Comparison of ENCODE assay signal across 21 mouse cellular contexts in the genomic region with DNA sequence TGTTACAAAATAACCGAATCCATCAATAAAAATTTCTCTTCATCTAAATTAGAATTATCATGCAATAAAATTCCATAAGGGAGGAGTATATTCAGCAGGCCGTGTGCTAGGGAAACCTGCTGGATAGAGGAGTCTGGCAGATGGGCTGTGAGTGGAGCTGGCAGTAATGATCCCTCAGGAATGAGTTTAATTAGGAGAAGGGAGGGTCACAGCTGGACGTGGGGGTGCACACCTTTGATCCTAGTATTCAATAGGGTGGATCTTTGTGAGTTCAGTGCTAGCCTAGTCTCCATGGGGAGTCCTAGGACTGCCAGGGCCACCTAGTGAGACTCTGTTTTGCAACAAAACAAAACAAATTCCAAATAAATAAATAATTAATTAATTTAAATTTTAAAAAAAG. TPM values are rescaled to one million over a fixed set of nuclear protein-coding genes. Genes with fewer than 3 reads are reported as not detected.
"Had no signal": no experiment of that assay in that cellular context is flagged by ENCODE, and none has a peak within 500 bp of the region (broad histone marks: within the 10 kb centered on the region; RNA-seq: fewer than 3 reads in every experiment).

No protein-coding gene starts in this region.

- ATAC-seq: inflammation-experienced regulatory T-cells, adult 6 months; intestine, postnatal 0 days; liver, embryonic 12.5 days; midbrain, embryonic 15.5 days had no signal

- H3K27me3 ChIP-seq: limb, embryonic 15.5 days; midbrain, embryonic 15.5 days; stomach, embryonic 15.5 days had no signal

- DNase-seq: kidney, adult 8-10 months; kidney, postnatal 36 days; layer of hippocampus, postnatal 36 days; lung, embryonic 14.5 days; lung, postnatal 10 days; right cerebral cortex, postnatal 14 days; thymus, adult 2 months; thymus, postnatal 25 days had no signal

- H3K36me3 ChIP-seq: limb, embryonic 15.5 days; liver, embryonic 12.5 days; midbrain, embryonic 15.5 days; stomach, embryonic 15.5 days had no signal

- H3K4me3 ChIP-seq: limb, embryonic 15.5 days; liver, embryonic 12.5 days; megakaryocyte, embryonic 14.5 days; midbrain, embryonic 15.5 days; stomach, embryonic 15.5 days had no signal

- H3K27ac ChIP-seq: kidney, postnatal 0 days; limb, embryonic 15.5 days; liver, embryonic 12.5 days; macrophage; midbrain, embryonic 15.5 days; stomach, embryonic 15.5 days had no signal

- H3K9me3 ChIP-seq: limb, embryonic 15.5 days; liver, embryonic 12.5 days; midbrain, embryonic 15.5 days; stomach, embryonic 15.5 days had no signal

- H3K4me2 ChIP-seq: limb, embryonic 15.5 days; liver, embryonic 12.5 days; lung, embryonic 14.5 days; midbrain, embryonic 15.5 days; stomach, embryonic 15.5 days had no signal

- H3K4me1 ChIP-seq: liver, embryonic 12.5 days; megakaryocyte, embryonic 14.5 days; midbrain, embryonic 15.5 days; stomach, embryonic 15.5 days had no signal

- H3K9ac ChIP-seq: limb, embryonic 15.5 days; liver, embryonic 12.5 days; lung, embryonic 14.5 days; midbrain, embryonic 15.5 days; stomach, embryonic 15.5 days had no signal

RNA-seq across cellular contexts. Expression of a gene that starts 14.4 kb away (rescaled TPM):
- polyA plus RNA-seq: inflammation-experienced regulatory T-cells, adult 6 months; intestine, postnatal 0 days; lung, embryonic 14.5 days; macrophage; spleen, adult 2 months; thymus, adult 2 months had no signal

RNA-seq across cellular contexts. Expression of a gene that starts 24.2 kb away (rescaled TPM):
- total RNA-seq: layer of hippocampus, postnatal 36 days; left cerebral cortex, adult 8-10 months; left cerebral cortex, postnatal 25 days had no signal
- polyA plus RNA-seq: inflammation-experienced regulatory T-cells, adult 6 months; limb, embryonic 11.5 days; midbrain, embryonic 15.5 days had no signal
